Comparison of ENCODE assay signal across 25 mouse cellular contexts in genomic region chr6:23986293-23986692, GRCm38 (mm10). TPM values are rescaled to one million over a fixed set of nuclear protein-coding genes. Genes with fewer than 3 reads are reported as not detected.
"Had no signal": no experiment of that assay in that cellular context is flagged by ENCODE, and none has a peak within 500 bp of the region (broad histone marks: within the 10 kb centered on the region; RNA-seq: fewer than 3 reads in every experiment).

No protein-coding gene starts in this region.

- H3K4me3 ChIP-seq: liver, embryonic 15.5 days; lung, embryonic 15.5 days; megakaryocyte, embryonic 14.5 days; midbrain, embryonic 13.5 days; midbrain, embryonic 15.5 days; neural tube, embryonic 12.5 days had no signal

- H3K36me3 ChIP-seq: liver, embryonic 15.5 days; lung, embryonic 15.5 days; midbrain, embryonic 13.5 days; midbrain, embryonic 15.5 days; neural tube, embryonic 12.5 days had no signal

- H3K27ac ChIP-seq: liver, embryonic 15.5 days; lung, embryonic 15.5 days; macrophage; midbrain, embryonic 13.5 days; midbrain, embryonic 15.5 days; neural tube, embryonic 12.5 days had no signal

- ATAC-seq: liver, postnatal 0 days; lung, postnatal 0 days; midbrain, embryonic 13.5 days; midbrain, embryonic 15.5 days had no signal

- H3K4me1 ChIP-seq: liver, embryonic 15.5 days; lung, embryonic 15.5 days; megakaryocyte, embryonic 14.5 days; midbrain, embryonic 13.5 days; midbrain, embryonic 15.5 days; neural tube, embryonic 12.5 days had no signal

- DNase-seq: liver, postnatal 0 days; lung, adult 2 months; lung, postnatal 14 days; lung, postnatal 36 days; right cerebral cortex, postnatal 14 days; thymus, adult 18-20 months; thymus, postnatal 25 days; thymus, postnatal 4 days had no signal

- H3K9me3 ChIP-seq: liver, embryonic 15.5 days; lung, embryonic 15.5 days; megakaryocyte, embryonic 14.5 days; midbrain, embryonic 13.5 days; midbrain, embryonic 15.5 days; neural tube, embryonic 12.5 days had no signal

- H3K4me2 ChIP-seq: liver, embryonic 15.5 days; lung, embryonic 15.5 days; midbrain, embryonic 11.5 days; midbrain, embryonic 13.5 days; midbrain, embryonic 15.5 days; neural tube, embryonic 12.5 days had no signal

- H3K9ac ChIP-seq: liver, embryonic 15.5 days; liver, postnatal 0 days; lung, embryonic 15.5 days; midbrain, embryonic 13.5 days; midbrain, embryonic 15.5 days; neural tube, embryonic 12.5 days had no signal

- H3K27me3 ChIP-seq: liver, embryonic 15.5 days; lung, embryonic 15.5 days; megakaryocyte, embryonic 14.5 days; midbrain, embryonic 13.5 days; midbrain, embryonic 15.5 days; neural tube, embryonic 12.5 days had no signal

RNA-seq across cellular contexts. Expression of gene Tas2r118, which starts 16.4 kb away (rescaled TPM):
- total RNA-seq: midbrain, postnatal 0 days; monocyte, adult 5-6 weeks; neutrophil, adult 5-6 weeks had no signal
- polyA plus RNA-seq: liver, embryonic 15.5 days; liver, postnatal 0 days; lung, adult 2 months; lung, embryonic 15.5 days; lung, postnatal 0 days; macrophage; midbrain, embryonic 11.5 days; midbrain, embryonic 13.5 days; midbrain, embryonic 15.5 days; midbrain, postnatal 0 days; neural tube, embryonic 12.5 days; neural tube, embryonic 14.5 days; spleen, adult 2 months; stomach, embryonic 14.5 days; stomach, embryonic 16.5 days; urinary bladder, adult 2 months had no signal
